Mouse (Mus musculus): ENCODE results near the gene Stx1b. TPM values are rescaled to one million over a fixed set of nuclear protein-coding genes. Genes with fewer than 3 reads are reported as not detected.

The Stx1b gene
- polyA plus RNA-seq, 1 experiment = 8.4 TPM

- Histone ChIP-seq H3K4me1 (ENCODE audit: control insufficient read depth, insufficient read depth, insufficient read length, low read length) (no peaks in the 10 kb centered on the region), H3K27ac (replicated peaks; ENCODE audit: low read depth, low read length) (no peak overlapping the region), H3K4me3 (ENCODE audit: insufficient read depth, low read depth, low read length) (no peak overlapping the region)
These were observed 13.1 kb upstream of the Stx1b start for GRCm38 (mm10) chr7:127837473-127837872.

DNA sequence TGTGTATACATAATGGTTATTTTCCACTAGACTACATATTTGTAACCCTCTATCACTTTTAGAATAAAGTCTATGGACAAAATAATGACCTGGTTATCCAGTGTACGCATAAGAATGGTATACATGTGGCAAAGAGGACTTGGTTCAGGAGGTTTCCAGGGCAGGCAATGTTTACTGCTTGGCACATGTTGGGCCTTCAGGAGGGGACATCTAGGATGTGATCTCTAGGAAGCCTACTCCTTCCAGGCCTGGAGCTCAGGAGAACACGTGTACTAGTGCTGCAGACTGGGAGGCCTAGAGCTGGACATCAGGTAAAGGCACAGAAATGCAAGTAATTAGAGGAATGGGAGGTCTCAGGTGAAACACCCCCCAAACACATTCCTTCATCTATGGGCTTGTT, 11.2 kb upstream of the Stx1b start:
- Histone ChIP-seq H3K4me1 (ENCODE audit: control insufficient read depth, insufficient read depth, insufficient read length, low read length) (no peaks in the 10 kb centered on the region), H3K27ac (replicated peaks; ENCODE audit: low read depth, low read length) (no peak overlapping the region), H3K4me3 (ENCODE audit: insufficient read depth, low read depth, low read length) (no peak overlapping the region)

GRCm38 (mm10) chr7:127823236-127824171, 845 bp downstream of the Stx1b start:
- H3K4me3 ChIP-seq (ENCODE audit: insufficient read depth, low read depth, low read length) = 0 out of 2 replicates have a peak overlapping the region, but pooled peaks have one; percentile 41
- no peak overlapping the region for H3K27ac ChIP-seq (replicated peaks; ENCODE audit: low read depth, low read length)
- peaks cover 8% of the 10 kb centered on the region; the same call in 1 of the 2 replicates for H3K4me1 ChIP-seq (ENCODE audit: control insufficient read depth, insufficient read depth, insufficient read length, low read length)

GRCm38 (mm10) chr7:127822494-127822893, 1.9 kb downstream of the Stx1b start:
- Histone ChIP-seq H3K27ac (replicated peaks; ENCODE audit: low read depth, low read length) (no peak overlapping the region), H3K4me3 (ENCODE audit: insufficient read depth, low read depth, low read length) (no peak overlapping the region), H3K4me1 (ENCODE audit: control insufficient read depth, insufficient read depth, insufficient read length, low read length) (peaks cover 8% of the 10 kb centered on the region; the same call in 1 of the 2 replicates)

- Histone ChIP-seq H3K27ac (replicated peaks; ENCODE audit: low read depth, low read length) (no peak overlapping the region), H3K4me1 (ENCODE audit: control insufficient read depth, insufficient read depth, insufficient read length, low read length) (peaks cover 10% of the 10 kb centered on the region; the same call in 1 of the 2 replicates)
These were observed 3.4 kb downstream of the Stx1b start for GRCm38 (mm10) chr7:127820836-127821509.

DNA sequence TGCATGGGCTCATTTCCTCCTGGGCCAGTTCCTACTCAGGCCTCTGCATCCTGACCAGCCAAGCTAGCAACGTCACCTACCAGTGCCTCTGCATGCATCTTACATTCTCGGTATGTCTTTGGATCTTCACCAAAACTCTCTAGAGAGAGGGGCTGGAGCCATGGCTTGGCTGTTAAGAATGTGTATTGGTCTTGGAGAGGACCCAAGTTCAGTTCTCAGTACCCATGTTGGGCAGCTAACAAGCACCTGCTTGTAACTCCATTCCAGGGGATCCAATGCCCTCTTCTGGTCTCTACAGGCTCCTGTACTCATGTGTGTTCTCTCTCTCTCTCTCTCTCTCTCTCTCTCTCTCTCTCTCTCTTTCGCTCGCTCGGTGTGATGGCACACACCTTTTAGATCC, 6.6 kb downstream of the Stx1b start:
- Histone ChIP-seq H3K4me1 (ENCODE audit: control insufficient read depth, insufficient read depth, insufficient read length, low read length) (peaks cover 29% of the 10 kb centered on the region), H3K27ac (replicated peaks; ENCODE audit: low read depth, low read length) (no peak overlapping the region), H3K4me3 (ENCODE audit: insufficient read depth, low read depth, low read length) (no peak overlapping the region)

More at GRCm38 (mm10) chr7:127820836-127821509, 3.4 kb downstream of the Stx1b start:
- H3K4me3 ChIP-seq (ENCODE audit: insufficient read depth, low read depth, low read length) = no peak overlapping the region

- peak overlapping the region; percentile 62 for H3K27ac ChIP-seq (replicated peaks; ENCODE audit: low read depth, low read length)
- H3K4me1 ChIP-seq (ENCODE audit: control insufficient read depth, insufficient read depth, insufficient read length, low read length) = peaks cover 29% of the 10 kb centered on the region
- no peak overlapping the region for H3K4me3 ChIP-seq (ENCODE audit: insufficient read depth, low read depth, low read length)
These were observed 7.3 kb downstream of the Stx1b start for GRCm38 (mm10) chr7:127817053-127817452.

GRCm38 (mm10) chr7:127815954-127816821, 8.2 kb downstream of the Stx1b start:
- peak overlapping the region; percentile 93 for H3K27ac ChIP-seq (replicated peaks; ENCODE audit: low read depth, low read length)
- no peak overlapping the region for H3K4me3 ChIP-seq (ENCODE audit: insufficient read depth, low read depth, low read length)
- H3K4me1 ChIP-seq (ENCODE audit: control insufficient read depth, insufficient read depth, insufficient read length, low read length) = peaks cover 29% of the 10 kb centered on the region

- Histone ChIP-seq H3K4me3 (ENCODE audit: insufficient read depth, low read depth, low read length) (no peak overlapping the region), H3K27ac (replicated peaks; ENCODE audit: low read depth, low read length) (peak overlapping the region; percentile 93)
These were observed 9.2 kb downstream of the Stx1b start for GRCm38 (mm10) chr7:127815116-127815665.

GRCm38 (mm10) chr7:127814241-127814921, 10.0 kb downstream of the Stx1b start:
- Histone ChIP-seq H3K27ac (replicated peaks; ENCODE audit: low read depth, low read length) (peak overlapping the region; percentile 93), H3K4me1 (ENCODE audit: control insufficient read depth, insufficient read depth, insufficient read length, low read length) (peaks cover 25% of the 10 kb centered on the region), H3K4me3 (ENCODE audit: insufficient read depth, low read depth, low read length) (peak overlapping the region; percentile 26)

More at GRCm38 (mm10) chr7:127815116-127815665, 9.2 kb downstream of the Stx1b start:
- peaks cover 29% of the 10 kb centered on the region for H3K4me1 ChIP-seq (ENCODE audit: control insufficient read depth, insufficient read depth, insufficient read length, low read length)

GRCm38 (mm10) chr7:127813821-127814220, 10.5 kb downstream of the Stx1b start:
- peaks cover 21% of the 10 kb centered on the region for H3K4me1 ChIP-seq (ENCODE audit: control insufficient read depth, insufficient read depth, insufficient read length, low read length)
- peak overlapping the region; percentile 26 for H3K4me3 ChIP-seq (ENCODE audit: insufficient read depth, low read depth, low read length)
- H3K27ac ChIP-seq (replicated peaks; ENCODE audit: low read depth, low read length) = peak overlapping the region; percentile 93

DNA sequence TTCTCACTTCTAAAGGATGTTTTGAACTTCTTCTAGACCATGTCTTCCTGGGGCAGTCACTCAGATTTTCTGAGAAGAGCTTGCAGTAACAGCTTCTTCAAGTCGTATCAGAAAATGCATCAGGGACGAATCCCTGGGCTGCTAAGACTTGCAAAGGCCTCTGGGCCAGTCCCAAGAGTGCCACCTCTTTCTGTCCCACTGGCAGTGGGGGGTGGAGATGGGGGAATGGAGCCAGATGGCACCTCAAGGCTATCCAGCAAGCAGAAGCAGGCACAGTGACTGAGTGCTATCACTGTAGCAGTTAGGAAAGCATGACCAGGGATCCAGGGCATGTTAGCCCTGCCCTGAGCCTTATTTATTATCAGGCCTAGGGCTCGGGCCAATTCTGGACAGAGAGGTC, 12.1 kb downstream of the Stx1b start:
- Histone ChIP-seq H3K4me3 (ENCODE audit: insufficient read depth, low read depth, low read length) (no peak overlapping the region), H3K27ac (replicated peaks; ENCODE audit: low read depth, low read length) (peak overlapping the region; percentile 81; the same call in 1 of the 2 replicates), H3K4me1 (ENCODE audit: control insufficient read depth, insufficient read depth, insufficient read length, low read length) (peaks cover 21% of the 10 kb centered on the region)

- Histone ChIP-seq H3K4me1 (ENCODE audit: control insufficient read depth, insufficient read depth, insufficient read length, low read length) (peaks cover 21% of the 10 kb centered on the region), H3K27ac (replicated peaks; ENCODE audit: low read depth, low read length) (no peak overlapping the region), H3K4me3 (ENCODE audit: insufficient read depth, low read depth, low read length) (no peak overlapping the region)
These were observed 13.1 kb downstream of the Stx1b start for GRCm38 (mm10) chr7:127811240-127811639.

DNA sequence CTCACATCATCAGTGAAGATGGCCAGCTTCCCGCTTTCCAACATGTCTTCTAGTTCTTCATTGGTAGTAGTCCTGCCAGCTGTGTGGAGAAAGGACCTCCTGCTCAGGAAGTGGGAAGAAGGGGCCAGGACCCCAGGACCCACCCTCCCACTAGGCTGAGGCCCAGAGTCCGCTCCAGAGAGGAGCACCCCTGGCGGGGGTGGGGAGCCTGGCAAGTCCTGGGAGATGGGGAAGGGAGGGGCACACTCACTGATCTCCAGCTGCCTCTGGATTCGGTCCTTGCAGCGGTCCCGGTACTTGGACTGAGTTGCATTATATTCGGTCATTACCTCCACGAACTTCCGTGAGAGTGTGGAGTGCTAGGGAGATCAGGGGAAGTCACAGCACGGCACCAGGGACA, 13.7 kb downstream of the Stx1b start:
- no peak overlapping the region for H3K4me3 ChIP-seq (ENCODE audit: insufficient read depth, low read depth, low read length)
- peaks cover 17% of the 10 kb centered on the region for H3K4me1 ChIP-seq (ENCODE audit: control insufficient read depth, insufficient read depth, insufficient read length, low read length)
- H3K27ac ChIP-seq (replicated peaks; ENCODE audit: low read depth, low read length) = no peak overlapping the region

Data from brown adipose tissue, adult 24 weeks (tissue).